Mouse (Mus musculus): ENCODE data around the gene Supt5.

The Supt5 gene

GRCm38 (mm10) chr7:28374647-28375046 is 36.1 kb upstream of the Supt5 start:
- DNase-seq (ENCODE audit: low read depth, low spot score) = no peak

GRCm38 (mm10) chr7:28373891-28374495 is 35.4 kb upstream of the Supt5 start:
- DNase-seq (ENCODE audit: low read depth, low spot score) = no peak

- peak; percentile 77 for DNase-seq (ENCODE audit: low read depth, low spot score)
Measured at GRCm38 (mm10) chr7:28373131-28373581, 34.6 kb upstream of the Supt5 start.

GRCm38 (mm10) chr7:28372251-28373108 is 33.9 kb upstream of the Supt5 start, which contains the start of gene Plekhg2:
Gene Plekhg2 (minus strand): TSS chr7:28372599.
- DNase-seq (ENCODE audit: low read depth, low spot score) = peak; percentile 86

- no peak for DNase-seq (ENCODE audit: low read depth, low spot score)
Measured at GRCm38 (mm10) chr7:28371514-28371989, 33.0 kb upstream of the Supt5 start.

GRCm38 (mm10) chr7:28370977-28371513 is 32.5 kb upstream of the Supt5 start:
- no peak for DNase-seq (ENCODE audit: low read depth, low spot score)

GRCm38 (mm10) chr7:28370051-28370450 is 31.5 kb upstream of the Supt5 start:
- no peak for DNase-seq (ENCODE audit: low read depth, low spot score)

GRCm38 (mm10) chr7:28368276-28368920 is 29.9 kb upstream of the Supt5 start:
- no peak for DNase-seq (ENCODE audit: low read depth, low spot score)

GRCm38 (mm10) chr7:28367663-28368275 is 29.2 kb upstream of the Supt5 start:
- DNase-seq (ENCODE audit: low read depth, low spot score) = no peak

- no peak for DNase-seq (ENCODE audit: low read depth, low spot score)
Measured at GRCm38 (mm10) chr7:28362441-28363060, 24.0 kb upstream of the Supt5 start.

GRCm38 (mm10) chr7:28361647-28362341 is 23.2 kb upstream of the Supt5 start:
- no peak for DNase-seq (ENCODE audit: low read depth, low spot score)

GRCm38 (mm10) chr7:28360291-28360690 is 21.7 kb upstream of the Supt5 start:
- no peak for DNase-seq (ENCODE audit: low read depth, low spot score)

- no peak for DNase-seq (ENCODE audit: low read depth, low spot score)
Measured at GRCm38 (mm10) chr7:28359854-28360253, 21.3 kb upstream of the Supt5 start.

- DNase-seq (ENCODE audit: low read depth, low spot score) = no peak
Measured at GRCm38 (mm10) chr7:28358431-28358830, 19.9 kb upstream of the Supt5 start.

- no peak for DNase-seq (ENCODE audit: low read depth, low spot score)
Measured at GRCm38 (mm10) chr7:28357984-28358383, 19.4 kb upstream of the Supt5 start.

GRCm38 (mm10) chr7:28356981-28357380 is 18.4 kb upstream of the Supt5 start:
- DNase-seq (ENCODE audit: low read depth, low spot score) = no peak

- DNase-seq (ENCODE audit: low read depth, low spot score) = no peak
Measured at GRCm38 (mm10) chr7:28355221-28355620, 16.7 kb upstream of the Supt5 start.

- no peak for DNase-seq (ENCODE audit: low read depth, low spot score)
Measured at GRCm38 (mm10) chr7:28354596-28354995, 16.1 kb upstream of the Supt5 start.

GRCm38 (mm10) chr7:28354113-28354581 is 15.6 kb upstream of the Supt5 start:
- DNase-seq (ENCODE audit: low read depth, low spot score) = no peak

GRCm38 (mm10) chr7:28353267-28353666 is 14.7 kb upstream of the Supt5 start:
- DNase-seq (ENCODE audit: low read depth, low spot score) = no peak

All from c-Kit-negative CD71-positive TER-119-positive erythroid progenitor cells, embryonic 14.5 days (primary cell).